Mouse (Mus musculus): ENCODE data around the gene Scamp1. TPM values are rescaled to one million over a fixed set of nuclear protein-coding genes. Genes with fewer than 3 reads are reported as not detected.

Scamp1 gene
- total RNA-seq, 2 experiments from 2014 or later = 172 to 178 TPM

DNA sequence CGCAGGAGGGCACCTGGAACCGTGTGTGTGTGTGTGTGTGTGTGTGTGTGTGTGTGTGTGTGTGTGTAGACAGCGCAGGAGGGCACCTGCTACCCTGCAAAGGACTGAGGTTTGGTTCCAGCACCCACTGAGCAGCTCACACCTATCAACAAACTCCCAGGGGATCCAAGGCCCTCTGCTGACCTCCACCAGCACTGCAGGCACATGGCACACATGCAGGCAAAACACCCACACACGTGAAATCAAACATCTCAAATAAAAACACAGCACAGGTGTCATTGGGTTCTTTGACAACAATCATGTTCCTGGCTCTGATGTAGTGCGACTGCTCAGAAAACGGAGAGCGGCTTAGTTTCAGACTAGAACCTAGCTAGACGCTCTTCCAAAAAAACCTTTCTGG is 34.9 kb downstream of the Scamp1 start:
- TF ChIP-seq CTCF (IDR thresholded peaks at IDR 0.05) = no peak; the same call in 1 of the 2 replicates
- DNase-seq (ENCODE audit: extremely low spot score in 1 of 2, low spot score in 2 of 2) = no peak
- intact Hi-C loops (cut with DNase I) = no loop called here
- Histone ChIP-seq H3K4me3 (no peak overlapping the region), H3K27ac (no peak overlapping the region)

- TF ChIP-seq CTCF (IDR thresholded peaks at IDR 0.05) = no peak
- H3K27ac ChIP-seq = no peak overlapping the region
- no peak overlapping the region for H3K4me3 ChIP-seq
- intact Hi-C loops (cut with DNase I) = no loop called here
- DNase-seq (ENCODE audit: extremely low spot score in 1 of 2, low spot score in 2 of 2) = no peak
Observed at GRCm38 (mm10) chr13:94250188-94250587, 35.5 kb downstream of the Scamp1 start.

DNA sequence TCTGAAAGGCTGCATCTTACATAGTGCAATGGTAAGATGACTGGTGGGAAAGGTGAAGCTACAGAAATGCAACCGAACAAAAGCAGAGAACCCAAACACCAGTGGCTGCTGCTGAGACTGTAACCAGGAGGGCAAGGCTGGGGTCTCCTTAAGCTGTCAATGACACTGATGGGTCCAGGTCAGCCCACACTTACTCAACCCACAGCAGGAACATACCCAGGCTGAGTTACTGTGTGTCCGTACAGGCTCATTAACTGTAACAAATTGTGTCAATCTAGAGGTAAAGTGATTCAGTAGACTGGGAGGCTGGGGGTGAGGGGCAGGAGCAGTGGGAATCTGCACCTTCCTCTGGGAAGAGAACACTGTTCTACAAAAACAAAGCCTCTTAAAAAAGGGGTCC is 42.8 kb downstream of the Scamp1 start:
- H3K27ac ChIP-seq = no peak overlapping the region
- intact Hi-C loops (cut with DNase I) = no loop called here
- DNase-seq (ENCODE audit: extremely low spot score in 1 of 2, low spot score in 2 of 2) = no peak
- no peak for TF ChIP-seq CTCF (IDR thresholded peaks at IDR 0.05)
- H3K4me3 ChIP-seq = no peak overlapping the region

- H3K4me3 ChIP-seq = no peak overlapping the region
- no peak for DNase-seq (ENCODE audit: extremely low spot score in 1 of 2, low spot score in 2 of 2)
- TF ChIP-seq CTCF (IDR thresholded peaks at IDR 0.05) = no peak
- intact Hi-C loops (cut with DNase I) = no loop called here
- H3K27ac ChIP-seq = no peak overlapping the region
Observed at GRCm38 (mm10) chr13:94241892-94242524, 43.6 kb downstream of the Scamp1 start.

DNA sequence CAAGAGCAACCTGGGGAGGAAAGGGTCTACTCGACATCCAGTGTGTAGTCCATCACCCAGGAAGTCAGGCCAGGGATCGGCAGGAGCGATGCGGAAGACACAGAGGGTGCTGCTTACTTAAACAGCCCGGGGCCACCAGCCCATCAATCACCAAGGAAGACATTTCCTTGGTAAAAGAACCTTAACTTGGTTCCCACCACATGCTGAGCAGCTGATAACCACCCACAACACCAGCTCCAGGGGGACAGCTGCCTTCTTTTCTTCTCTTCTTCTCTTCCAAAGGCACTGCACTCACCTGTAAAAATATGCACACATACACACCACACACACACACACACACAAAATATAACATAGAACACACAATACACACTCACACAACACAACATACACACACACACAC is 44.8 kb downstream of the Scamp1 start:
- TF ChIP-seq CTCF (IDR thresholded peaks at IDR 0.05) = no peak
- intact Hi-C loops (cut with DNase I) = no loop called here
- no peak overlapping the region for H3K27ac ChIP-seq
- no peak for DNase-seq (ENCODE audit: extremely low spot score in 1 of 2, low spot score in 2 of 2)
- no peak overlapping the region for H3K4me3 ChIP-seq

DNA sequence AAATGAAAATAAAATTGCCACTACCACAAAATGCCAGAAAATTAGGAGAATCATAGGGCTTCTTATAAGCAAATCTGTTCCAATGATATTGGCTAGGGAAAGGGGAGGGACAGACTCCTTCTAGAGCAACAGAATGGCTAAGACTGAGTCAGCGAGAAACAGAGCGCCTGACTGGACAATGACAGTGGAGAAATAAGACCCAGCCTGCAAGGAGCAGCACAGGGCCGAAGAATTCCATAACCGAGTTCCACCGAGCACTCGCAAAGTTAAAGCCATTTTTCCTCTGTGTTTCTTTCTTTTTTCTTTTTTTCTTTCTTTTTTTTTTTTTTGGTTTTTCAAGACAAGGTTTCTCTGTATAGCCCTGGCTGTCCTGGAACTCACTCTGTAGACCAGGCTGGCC is 45.5 kb downstream of the Scamp1 start:
- Histone ChIP-seq H3K4me3 (no peak overlapping the region), H3K27ac (no peak overlapping the region)
- no peak for TF ChIP-seq CTCF (IDR thresholded peaks at IDR 0.05)
- intact Hi-C loops (cut with DNase I) = no loop called here
- DNase-seq (ENCODE audit: extremely low spot score in 1 of 2, low spot score in 2 of 2) = no peak

DNA sequence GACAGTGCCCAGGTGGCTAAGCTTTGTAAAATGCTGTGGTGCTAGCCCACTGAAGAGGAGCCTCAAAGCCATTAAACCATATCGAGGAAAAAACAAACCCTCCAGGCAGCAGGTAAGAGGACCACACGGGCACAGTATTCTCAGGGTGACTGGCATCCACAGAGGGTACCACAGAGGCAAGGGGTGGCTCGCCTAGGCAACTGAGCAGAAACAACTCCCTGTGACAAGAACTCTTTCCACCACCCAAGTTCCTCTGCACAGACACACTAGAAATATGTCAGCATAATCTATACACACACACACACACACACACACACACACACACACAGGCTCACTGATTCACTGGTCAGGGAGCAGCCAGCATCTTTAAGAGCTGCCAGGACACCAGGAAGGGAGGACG is 46.2 kb downstream of the Scamp1 start:
- Histone ChIP-seq H3K4me3 (no peak overlapping the region), H3K27ac (no peak overlapping the region)
- TF ChIP-seq CTCF (IDR thresholded peaks at IDR 0.05) = no peak
- intact Hi-C loops (cut with DNase I) = no loop called here
- no peak for DNase-seq (ENCODE audit: extremely low spot score in 1 of 2, low spot score in 2 of 2)

- no peak for DNase-seq (ENCODE audit: extremely low spot score in 1 of 2, low spot score in 2 of 2)
- Histone ChIP-seq H3K4me3 (no peak overlapping the region), H3K27ac (no peak overlapping the region)
- intact Hi-C loops (cut with DNase I) = no loop called here
- no peak for TF ChIP-seq CTCF (IDR thresholded peaks at IDR 0.05)
Observed at GRCm38 (mm10) chr13:94231871-94232270, 53.8 kb downstream of the Scamp1 start.

DNA sequence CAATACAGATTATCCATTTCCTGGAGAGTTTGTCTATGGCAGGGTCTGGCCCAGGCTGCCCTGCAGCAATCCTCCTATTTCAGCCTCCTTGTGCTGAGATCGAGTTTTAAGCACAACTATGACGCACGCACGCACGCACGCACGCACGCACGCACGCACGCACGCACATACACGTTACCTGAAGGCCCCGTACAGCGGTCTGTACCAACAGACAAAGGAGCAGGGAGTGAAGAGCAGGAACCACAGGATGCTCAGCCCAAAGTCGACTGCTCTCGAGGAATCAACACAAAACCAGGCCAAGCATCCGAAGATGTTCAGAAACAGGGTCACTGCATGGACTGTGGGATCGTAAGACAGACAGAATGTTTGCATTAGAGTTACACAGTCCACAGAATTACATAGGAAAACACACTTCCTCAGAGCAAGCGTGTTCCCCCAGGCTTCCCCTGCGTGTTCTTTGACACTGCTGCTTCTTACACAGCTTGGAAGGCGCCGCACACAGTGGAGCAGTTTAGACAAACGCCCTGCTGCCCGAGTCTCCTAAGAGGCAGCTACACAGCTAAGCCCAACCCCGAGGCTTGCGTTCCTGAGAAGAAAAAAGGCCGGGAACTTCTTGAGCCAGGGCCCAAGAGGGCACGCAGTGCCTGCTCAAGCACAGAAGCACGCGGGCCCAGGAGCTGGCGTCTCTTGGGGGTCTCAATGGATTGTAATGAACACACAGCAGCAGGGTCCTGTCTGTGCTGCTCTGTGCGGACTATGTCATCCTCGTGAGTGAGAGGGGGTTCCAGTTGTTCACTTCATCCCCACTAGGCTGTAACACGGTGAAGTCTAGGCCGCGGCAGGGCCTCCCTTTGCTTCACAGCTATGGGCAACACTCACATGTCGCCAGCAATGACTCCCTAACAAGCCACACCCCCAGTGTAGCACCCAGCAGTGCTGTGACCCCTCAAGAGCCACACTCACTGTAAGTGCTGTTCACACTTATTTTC is 60.6 kb downstream of the Scamp1 start:
- TF ChIP-seq CTCF (IDR thresholded peaks at IDR 0.05) = no peak
- intact Hi-C loops (cut with DNase I) = no loop called here
- H3K27ac ChIP-seq = no peak overlapping the region
- no peak for DNase-seq (ENCODE audit: extremely low spot score in 1 of 2, low spot score in 2 of 2)
- H3K4me3 ChIP-seq = no peak overlapping the region

DNA sequence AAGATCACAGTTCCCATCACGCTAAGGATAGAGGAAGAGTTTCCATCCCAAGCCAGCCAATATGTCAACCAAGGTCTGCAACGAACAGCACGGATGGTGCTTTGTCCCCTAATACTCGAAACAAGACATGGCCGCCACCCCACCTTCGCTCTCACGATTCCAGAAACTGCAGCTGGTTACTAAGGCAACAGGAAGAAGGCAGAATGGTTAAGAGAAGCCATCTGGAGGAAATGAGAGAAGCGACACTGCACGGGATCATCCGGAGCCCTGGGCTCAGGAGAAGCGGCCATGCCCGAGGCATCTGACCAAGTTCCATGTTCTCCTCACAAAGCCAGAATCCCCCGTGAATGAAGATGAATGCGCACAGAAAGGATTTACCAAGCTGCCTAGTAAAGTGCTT is 62.0 kb downstream of the Scamp1 start:
- TF ChIP-seq CTCF (IDR thresholded peaks at IDR 0.05) = no peak
- no peak for DNase-seq (ENCODE audit: extremely low spot score in 1 of 2, low spot score in 2 of 2)
- Histone ChIP-seq H3K27ac (no peak overlapping the region), H3K4me3 (no peak overlapping the region)
- intact Hi-C loops (cut with DNase I) = no loop called here

DNA sequence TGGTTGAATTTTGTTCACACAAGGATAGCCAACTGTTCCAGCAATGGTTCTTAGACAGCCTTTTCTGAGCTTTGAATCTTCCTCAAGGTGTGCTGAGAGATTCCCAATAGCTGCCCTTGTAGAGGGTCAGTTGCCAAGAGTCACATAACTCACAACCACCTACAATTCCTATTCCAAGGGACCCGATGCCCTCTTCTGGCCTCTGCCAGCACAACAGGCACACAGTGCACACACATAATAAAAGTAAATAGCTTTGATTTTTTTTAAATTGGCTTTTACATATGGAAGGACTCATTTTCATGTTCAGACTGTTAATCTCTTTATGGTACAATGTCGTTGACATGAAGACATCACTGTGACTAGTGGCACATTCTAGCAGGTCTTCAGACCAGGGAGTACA is 72.9 kb downstream of the Scamp1 start:
- Histone ChIP-seq H3K4me3 (no peak overlapping the region), H3K27ac (no peak overlapping the region)
- intact Hi-C loops (cut with DNase I) = no loop called here
- DNase-seq (ENCODE audit: extremely low spot score in 1 of 2, low spot score in 2 of 2) = no peak
- peak; percentile 37 for TF ChIP-seq CTCF (IDR thresholded peaks at IDR 0.05)

- TF ChIP-seq CTCF (IDR thresholded peaks at IDR 0.05) = no peak
- intact Hi-C loops (cut with DNase I) = no loop called here
- Histone ChIP-seq H3K4me3 (no peak overlapping the region), H3K27ac (no peak overlapping the region)
- no peak for DNase-seq (ENCODE audit: extremely low spot score in 1 of 2, low spot score in 2 of 2)
Observed at GRCm38 (mm10) chr13:94212179-94212578, 73.5 kb downstream of the Scamp1 start.
